Mouse (Mus musculus) heart, postnatal 36 days (tissue): ENCODE results near the gene Gps2. TPM values are rescaled to one million over a fixed set of nuclear protein-coding genes. Genes with fewer than 3 reads are reported as not detected.

Source experiments
- DNase-seq, 2 experiments: peaks; one replicate each; pipeline ENCODE4 v3.0.0; 2021 to 2022
- intact Hi-C: fragments of 180-260 bp; cut with DNase I; formaldehyde crosslinking; loops from one replicate; pipeline ENCODE4 v1.15.1; 2025
- total RNA-seq, 2 experiments: library from RNA; stranded (reverse); gene quantifications; 2 replicates each; pipeline ENCODE4 v1.2.3; 2021

Gene Gps2
- total RNA-seq, 2 experiments from 2014 or later: 28.2 to 32.1 TPM

DNA sequence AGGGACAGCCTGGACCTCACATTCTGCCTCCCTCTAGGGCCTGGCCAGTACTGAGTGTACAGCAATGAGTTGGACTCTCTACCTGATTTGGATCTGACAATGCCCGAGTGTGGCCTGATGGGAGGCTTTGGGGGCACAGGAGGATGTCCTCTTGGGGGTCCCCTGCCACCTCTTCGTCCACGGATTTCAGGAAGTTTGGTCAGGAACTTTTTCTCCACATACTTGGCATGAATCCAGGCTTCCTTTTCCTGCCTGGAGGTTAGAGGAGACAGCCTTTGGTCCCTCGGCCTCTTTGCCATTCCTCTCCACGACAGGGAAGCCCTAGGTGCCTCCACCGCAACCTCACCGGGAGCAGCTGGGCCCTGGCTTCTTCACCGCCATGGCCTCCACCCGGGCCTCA is 29.4 kb upstream of the Gps2 start:
- intact Hi-C loops: no loop called here
- DNase-seq: no peak

DNA sequence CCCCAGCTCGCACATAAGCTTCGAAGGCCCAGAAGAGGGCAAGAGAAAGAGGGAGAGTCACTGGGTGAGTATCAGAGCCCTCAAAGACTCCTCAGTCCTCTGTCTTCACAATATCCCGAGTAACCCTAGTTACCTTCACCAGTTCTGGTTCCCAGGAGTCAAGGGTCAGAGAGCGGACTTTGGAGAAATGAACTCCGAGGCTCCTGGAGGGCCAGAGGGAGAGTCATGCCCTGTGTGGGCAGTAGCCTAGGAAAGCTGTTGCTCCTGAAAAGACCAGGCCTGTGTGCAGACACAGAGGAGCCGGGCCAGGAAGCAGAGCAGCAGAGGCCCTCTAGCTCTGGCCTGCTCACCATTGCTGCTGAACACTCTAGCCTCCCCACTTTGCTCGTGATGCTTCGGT is 29.0 kb upstream of the Gps2 start:
- no peak for DNase-seq
- intact Hi-C loops: no loop called here

DNA sequence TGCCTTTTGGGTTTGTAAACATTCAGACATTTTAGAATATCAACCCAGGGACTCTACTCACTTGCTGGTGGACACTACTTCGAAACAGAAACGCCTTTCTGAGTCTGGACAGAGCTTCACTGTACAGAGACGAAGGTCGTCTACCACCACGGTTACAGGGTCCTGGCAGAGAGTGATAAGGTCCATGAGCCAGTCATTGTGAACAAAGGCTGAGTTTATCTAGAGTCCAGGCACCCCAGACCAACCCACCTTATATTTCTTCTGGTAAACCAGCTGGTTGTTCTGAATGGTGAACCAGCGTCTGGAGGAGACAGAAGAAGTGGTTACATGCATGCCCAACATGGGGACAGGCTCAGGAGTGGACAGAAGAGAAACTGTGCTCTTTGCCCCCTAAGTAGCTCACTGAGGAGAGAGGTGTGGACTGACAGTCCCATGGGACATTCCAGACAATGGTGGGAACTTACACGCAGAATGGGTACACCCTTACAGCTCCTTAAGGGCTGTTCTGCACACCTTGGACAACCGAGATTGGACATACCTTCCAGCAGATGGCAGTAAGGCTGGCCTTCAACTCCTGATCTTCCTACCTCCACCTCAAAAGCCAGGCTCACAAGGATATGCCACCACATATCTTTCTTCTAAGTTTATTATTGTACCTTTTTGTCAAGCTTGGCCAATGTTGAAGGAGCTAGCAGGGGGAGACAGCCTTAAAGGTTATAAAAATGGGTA is 26.6 kb upstream of the Gps2 start:
- no peak for DNase-seq
- intact Hi-C loops: no loop called here

DNA sequence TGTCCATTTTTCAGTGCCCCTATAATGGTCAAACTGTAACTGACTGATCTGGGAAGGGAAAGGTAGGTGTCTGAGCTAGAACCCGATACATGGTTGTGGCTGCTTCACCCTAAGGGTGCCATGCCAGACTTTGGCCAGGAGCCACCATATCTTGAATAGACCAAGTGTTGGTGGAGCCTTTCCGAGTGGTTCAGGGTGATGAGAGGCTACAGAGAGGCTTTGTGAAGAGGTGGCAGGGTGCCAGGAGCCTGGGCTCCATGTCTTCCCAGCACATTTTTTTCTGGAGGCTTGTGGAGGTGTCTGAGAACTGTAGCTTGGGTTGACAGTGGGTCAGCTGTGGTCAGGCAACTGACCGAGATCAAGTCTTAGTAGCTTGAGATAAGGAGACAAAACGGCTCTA is 22.2 kb upstream of the Gps2 start:
- no peak for DNase-seq
- intact Hi-C loops: no loop called here

DNA sequence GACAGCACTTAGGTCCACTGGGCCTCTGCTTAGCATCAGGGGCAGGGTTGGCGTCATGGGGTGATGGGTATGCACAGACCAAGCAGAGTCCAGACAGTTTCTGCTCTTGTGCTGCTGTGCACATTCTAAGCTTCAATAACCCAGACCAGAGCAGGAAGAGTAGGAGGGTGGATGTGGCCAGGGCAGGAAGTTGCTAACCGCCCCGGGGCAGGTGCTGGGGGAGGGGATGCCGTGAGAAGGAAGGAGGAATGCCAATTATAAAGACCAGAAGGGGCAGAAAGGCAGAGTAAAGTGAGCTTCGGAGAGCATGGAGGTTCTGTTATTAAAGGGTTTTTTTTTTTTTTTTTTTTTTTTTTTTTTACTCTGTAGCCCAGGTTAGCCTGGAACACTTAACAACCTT is 19.0 kb upstream of the Gps2 start:
- intact Hi-C loops: no loop called here

DNA sequence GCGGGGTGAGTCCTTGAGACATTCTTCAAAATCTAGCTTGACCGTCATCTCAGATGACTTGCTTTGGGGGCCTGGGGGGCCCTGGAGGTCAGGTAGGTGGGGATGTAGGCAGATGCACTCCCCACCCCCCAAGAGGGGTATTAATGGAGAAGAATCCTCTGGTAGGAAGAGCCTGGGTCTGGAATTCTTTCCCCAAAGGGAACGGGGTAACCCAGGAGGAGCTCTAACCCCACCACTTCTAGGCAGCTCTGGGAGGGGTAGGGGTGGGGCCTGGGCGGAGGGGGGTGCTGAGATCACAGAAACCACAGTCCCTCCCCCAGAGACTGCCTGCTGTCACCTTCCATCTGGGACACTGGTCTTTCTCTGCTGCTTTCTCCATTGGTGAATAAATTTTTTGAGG is 18.4 kb upstream of the Gps2 start, which contains the start of gene Acap1:
Acap1 (minus strand) TSS at position 249 of the 400 bp plus-strand sequence.
- intact Hi-C loops: no loop called here
- no peak for DNase-seq

More for the DNA sequence above, 19.0 kb upstream of the Gps2 start:
- no peak for DNase-seq

DNA sequence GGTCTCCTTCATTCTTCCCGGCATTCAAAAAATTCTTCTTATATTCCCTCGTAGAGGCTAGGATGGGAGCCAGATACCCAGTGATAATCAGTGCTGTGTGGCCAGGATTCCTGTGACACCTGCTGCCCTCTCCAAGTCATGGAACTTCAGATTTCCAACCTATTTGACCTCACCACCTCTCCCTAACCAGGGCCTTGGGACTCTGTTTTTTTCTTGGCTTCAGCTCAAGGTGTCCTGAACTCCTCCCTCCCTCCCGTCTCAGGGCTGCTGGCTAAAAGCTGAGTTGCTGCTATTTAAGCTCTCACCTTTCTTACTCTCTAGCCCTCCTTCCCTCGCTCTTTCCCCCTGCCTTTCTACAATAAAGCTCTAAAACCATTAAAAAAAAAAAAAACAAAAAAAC is 13.8 kb upstream of the Gps2 start:
- no peak for DNase-seq
- intact Hi-C loops: no loop called here

DNA sequence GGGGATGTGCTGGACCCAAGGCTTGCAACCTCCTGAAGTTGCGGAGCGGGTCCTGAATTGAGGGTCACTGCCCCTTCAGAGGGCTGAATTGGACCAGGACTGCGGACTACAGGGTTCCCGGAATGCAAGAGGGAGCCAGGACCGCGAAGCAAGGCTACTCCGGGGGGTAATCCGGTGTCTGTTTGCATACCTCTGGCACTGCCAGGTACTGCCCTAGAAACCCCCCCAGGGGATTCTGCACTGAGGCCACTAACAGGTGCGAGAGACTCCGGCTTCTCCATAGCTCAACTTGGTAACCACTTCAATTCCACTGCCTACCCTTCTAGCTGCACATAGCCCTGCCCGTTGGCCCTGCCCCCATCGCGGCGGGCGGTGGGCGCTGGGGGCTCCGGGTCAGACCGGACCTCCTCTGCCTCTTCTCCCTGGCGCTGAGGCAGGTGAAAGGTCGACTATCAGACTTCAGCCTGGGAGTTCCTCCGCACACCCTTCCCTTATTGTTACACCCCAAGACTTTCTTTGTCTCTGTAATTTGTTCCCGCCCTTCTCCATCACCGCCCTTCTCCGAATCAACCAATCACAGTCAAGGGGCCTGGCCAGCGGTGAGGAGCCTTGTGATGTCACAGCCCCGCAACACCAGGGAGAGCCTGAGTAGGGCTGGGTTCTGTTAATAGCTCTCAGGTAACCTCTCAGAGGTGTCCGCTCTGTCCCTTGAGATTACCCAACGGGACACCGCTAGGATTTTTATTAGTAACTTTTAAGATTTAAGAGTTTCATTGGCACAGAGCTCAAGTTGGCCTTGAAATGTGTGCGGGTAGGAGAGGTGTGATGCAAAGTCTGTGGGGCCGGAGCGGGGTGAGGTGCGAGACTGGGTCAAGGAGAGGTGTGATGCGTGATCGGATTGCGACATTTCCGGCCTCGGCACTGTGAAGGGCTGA is 12.9 kb upstream of the Gps2 start, which contains the start of the genes 2810408A11Rik and Neurl4:
2810408A11Rik (minus strand) TSS at position 517 of the 935 bp plus-strand sequence.
Neurl4 (plus strand) TSS at position 602 of the 935 bp plus-strand sequence.
- intact Hi-C loops: no loop called here
- peak; percentile 83 to 86 for DNase-seq

DNA sequence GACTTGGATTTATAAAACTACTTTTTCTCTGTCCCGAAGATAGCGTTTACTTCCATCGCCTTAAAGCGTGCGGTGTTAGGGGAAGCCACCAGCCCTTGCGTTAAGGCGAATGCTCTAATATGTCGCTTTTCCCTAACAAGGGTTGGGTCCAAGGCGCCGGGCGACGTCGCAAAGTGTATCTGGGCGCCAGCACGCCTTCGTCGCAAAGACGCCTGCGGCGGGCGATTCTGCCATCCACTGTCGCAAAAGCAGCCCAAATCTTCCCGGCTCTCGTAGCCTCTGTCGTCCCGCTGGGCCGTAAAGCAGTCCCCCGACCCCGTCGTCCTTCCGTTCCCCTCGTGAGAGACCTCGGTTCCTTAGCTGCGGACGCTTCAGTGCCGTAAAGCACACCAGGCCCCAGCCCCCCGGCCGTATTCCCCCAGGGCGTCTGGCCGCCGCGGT is 12.3 kb upstream of the Gps2 start:
- peak; percentile 91 for DNase-seq
- intact Hi-C loops: no loop called here

DNA sequence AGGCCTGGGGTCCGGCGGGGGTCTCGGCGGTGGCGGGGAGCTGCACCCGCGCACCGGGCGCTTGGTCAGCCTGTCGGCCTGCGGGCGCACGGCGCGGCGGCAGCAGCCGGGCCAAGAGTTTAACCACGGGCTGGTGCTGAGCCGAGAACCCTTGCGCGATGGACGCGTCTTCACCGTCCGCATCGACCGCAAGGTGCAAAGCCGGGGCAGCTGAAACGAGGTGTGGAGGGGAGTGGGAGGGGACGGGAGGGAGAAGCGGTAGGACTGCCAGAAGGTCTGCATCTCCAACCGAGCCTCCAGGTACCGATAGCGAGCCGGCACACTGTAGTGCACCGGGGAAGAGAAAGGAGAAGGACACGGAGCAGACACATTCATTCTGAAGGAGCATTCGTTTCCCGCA is 11.7 kb upstream of the Gps2 start:
- intact Hi-C loops: loop anchor here (2.0 kb wide), 1 partner anchor 17 kb away; no protein-coding TSS in a partner anchor
- DNase-seq: no peak

DNA sequence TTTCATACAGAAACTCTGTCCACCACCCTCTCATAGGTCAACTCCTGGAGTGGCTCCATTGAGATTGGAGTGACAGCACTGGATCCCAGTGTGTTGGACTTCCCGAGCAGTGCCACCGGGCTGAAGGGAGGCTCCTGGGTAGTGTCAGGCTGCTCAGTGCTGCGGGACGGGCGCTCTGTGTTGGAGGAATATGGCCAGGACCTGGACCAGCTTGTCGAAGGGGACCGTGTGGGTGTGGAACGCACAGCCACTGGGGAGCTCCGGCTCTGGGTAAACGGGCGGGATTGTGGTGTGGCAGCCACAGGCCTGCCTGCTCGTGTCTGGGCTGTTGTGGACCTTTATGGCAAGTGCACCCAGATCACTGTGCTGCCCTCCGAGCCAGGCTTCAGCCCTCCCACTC is 10.7 kb upstream of the Gps2 start:
- intact Hi-C loops: loop anchor here (2.0 kb wide), 1 partner anchor 16 kb away; no protein-coding TSS in a partner anchor
- DNase-seq: no peak

DNA sequence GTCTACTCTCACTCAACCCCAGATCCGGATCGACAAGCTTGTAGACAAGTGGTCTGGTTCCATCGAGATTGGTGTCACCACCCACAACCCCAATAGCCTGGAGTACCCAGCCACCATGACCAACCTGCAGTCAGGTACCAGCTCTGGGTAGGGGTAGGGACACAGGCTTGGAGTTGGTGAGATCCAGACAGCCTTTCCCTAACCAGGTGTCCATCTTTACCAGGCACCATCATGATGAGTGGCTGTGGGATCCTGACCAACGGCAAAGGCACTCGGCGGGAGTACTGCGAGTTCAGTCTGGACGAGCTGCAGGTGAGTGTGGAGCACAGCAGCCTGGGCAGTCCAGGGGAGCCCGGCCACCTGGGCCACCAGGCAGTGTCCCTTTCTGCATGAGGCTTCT is 9.4 kb upstream of the Gps2 start:
- intact Hi-C loops: no loop called here

DNA sequence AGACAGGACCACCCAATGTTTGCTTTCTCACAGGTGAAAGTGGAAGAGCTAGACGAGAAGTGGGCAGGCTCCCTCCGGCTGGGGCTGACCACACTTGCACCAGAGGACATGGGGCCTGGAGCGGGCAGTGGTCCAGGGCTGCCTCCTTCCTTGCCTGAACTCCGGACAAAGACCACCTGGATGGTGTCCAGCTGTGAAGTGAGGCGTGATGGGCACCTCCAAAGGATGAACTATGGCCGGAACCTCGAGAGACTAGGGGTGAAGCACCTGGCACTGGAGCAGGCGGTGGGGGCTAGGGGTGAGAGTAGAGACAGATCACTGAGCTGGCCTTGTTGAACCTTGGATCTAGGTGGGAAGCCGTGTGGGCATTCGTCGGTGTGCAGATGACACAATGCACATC is 5.0 kb upstream of the Gps2 start:
- intact Hi-C loops: no loop called here
- DNase-seq: no peak

More for the DNA sequence above, 9.4 kb upstream of the Gps2 start:
- DNase-seq: no peak

DNA sequence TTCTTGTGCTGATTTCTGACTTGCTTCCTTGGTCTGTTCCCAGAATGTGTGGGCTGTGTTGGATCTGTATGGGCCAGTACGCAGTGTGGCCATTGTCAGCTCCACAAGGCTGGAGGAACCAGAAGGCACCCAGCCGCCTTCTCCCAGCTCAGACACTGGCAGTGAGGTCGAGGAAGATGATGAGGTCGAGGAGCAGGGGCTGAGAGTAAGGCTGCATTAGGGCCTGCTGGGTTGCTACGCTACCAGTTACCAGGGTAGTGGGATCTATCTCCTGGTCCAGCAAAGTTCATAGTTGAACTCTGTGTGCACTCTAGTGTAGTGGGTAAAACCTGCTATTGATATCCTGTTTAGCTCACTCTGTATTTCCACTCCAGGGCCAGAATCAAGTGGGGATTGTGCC is 4.5 kb upstream of the Gps2 start:
- no peak for DNase-seq
- intact Hi-C loops: no loop called here

DNA sequence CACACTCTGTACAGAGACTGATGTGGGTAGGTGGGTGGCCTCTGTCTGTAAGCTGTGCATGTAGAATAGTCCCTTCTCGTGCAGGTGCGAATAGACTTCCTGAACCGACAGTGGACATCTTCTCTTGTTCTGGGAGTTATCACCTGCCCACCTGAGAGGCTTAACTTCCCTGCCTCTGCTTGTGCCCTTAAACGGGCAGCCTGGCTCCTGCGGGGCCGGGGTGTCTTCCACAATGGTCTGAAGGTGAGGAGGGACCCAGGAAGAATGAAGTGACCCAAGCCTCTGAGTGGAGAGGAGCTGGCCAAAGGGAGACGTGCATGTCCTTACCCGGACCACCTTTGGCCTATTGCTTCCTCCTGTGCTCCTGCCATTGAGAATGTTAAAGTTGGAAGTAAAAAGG is 3.5 kb upstream of the Gps2 start:
- intact Hi-C loops: no loop called here
- DNase-seq: no peak

DNA sequence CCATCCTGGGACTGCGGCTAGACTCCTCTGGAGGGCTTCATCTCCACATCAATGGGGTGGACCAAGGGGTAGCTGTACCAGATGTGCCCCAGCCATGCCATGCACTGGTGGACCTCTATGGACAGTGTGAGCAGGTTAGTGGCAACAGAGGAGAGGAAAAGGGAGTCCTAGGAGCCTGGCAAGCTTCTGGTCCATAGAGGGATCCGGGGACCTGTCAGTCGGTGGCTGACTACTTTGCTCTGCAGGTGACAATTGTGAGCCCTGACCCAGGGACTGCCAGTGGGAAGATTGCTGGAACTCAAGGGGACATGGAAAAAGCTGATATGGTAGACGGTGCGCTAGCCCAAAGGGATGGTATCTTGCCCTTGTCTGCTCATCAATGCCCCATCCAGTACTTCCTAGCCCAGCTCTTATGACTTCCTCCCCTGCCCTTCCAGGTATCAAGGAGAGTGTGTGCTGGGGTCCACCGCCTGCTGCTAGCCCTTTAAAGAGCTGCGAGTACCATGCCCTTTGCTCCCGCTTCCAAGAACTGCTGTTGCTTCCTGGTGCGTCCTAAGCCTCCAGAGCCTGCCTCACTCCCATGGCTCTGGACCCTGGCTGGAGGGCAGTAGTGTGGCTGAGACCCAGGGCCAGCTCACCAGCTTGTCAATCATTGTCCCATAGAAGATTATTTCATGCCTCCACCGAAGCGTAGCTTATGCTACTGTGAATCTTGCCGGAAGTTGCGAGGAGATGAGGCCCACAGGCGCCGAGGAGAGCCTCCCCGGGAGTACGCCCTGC is 2.7 kb upstream of the Gps2 start:
- intact Hi-C loops: no loop called here

DNA sequence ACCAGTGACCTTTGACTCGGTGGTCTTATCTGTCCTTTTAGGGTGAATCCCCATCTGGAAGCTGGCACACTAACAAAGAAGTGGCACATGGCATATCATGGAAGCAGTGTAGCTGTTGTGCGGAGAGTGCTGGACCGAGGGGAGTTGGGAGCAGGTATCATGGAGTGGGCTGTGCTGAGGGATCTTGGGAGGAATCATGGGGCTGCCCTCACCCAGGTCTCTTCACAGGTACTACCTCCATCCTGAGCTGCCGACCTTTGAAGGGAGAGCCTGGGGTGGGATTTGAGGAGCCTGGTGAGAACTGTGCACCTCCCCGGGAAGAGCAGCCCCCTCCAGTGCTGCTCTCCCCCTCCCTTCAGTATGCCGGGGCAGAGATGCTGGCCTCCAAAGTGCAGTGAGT is 2.0 kb upstream of the Gps2 start:
- intact Hi-C loops: no loop called here
- no peak for DNase-seq

More for the DNA sequence above, 2.7 kb upstream of the Gps2 start:
- no peak for DNase-seq

DNA sequence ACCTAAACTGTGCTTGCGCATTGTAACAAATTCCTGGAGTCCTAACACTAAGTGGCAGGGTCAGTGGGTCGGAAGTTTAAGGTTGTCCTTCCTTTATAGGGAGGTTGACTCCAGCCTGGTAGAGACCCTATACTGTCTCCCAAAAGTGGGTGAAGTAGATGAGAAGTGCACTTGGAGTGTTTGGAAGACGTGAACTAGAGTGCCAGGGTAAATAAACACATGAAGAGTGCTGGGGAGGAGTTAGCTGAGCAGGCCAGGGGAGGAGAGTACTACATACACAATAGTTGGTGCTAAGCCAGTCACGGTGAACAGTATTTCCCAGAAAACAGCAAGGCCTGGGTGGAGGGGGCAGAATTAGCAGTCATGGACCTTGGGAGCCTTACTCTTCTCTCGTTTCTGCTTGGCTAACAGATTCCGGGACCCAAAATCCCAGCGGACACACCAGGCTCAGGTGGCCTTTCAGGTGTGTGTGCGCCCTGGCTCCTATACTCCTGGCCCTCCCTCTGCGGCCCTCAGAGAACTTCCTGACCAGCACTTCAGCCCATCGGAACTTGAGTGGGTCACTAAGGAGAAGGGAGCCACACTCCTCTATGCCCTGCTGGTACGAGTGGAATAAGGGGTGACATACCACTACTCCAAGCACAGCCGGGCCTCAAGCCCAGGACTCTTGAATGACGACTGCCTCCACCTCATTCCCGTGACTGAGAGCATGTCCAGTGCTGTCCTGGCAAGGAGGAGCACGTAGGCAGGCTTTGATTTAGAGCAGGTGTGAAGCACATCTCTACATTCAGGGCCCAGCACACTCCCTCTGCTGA is 765 bp upstream of the Gps2 start:
- intact Hi-C loops: no loop called here

DNA sequence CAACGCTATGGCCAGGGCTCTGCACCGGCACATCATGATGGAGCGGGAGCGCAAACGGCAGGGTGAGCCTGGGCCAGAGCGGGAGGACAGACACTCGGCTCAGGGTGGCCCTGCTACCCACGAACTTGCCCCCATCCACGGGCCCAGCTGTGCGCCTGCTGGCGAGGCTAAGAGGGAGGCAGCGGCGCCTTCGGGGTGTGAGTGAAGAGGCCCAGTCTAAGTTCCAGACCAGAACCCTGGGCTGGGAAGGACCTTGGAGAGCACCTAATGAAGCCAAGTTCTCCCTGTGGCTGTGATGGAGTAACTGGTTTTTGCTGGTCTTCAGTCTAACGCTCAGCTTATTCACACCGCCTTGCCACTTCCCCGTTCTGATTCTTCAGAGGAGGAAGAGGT is 680 bp downstream of the Gps2 start:
- no peak for DNase-seq
- intact Hi-C loops: no loop called here

More for the DNA sequence above, 765 bp upstream of the Gps2 start:
- DNase-seq: no peak

DNA sequence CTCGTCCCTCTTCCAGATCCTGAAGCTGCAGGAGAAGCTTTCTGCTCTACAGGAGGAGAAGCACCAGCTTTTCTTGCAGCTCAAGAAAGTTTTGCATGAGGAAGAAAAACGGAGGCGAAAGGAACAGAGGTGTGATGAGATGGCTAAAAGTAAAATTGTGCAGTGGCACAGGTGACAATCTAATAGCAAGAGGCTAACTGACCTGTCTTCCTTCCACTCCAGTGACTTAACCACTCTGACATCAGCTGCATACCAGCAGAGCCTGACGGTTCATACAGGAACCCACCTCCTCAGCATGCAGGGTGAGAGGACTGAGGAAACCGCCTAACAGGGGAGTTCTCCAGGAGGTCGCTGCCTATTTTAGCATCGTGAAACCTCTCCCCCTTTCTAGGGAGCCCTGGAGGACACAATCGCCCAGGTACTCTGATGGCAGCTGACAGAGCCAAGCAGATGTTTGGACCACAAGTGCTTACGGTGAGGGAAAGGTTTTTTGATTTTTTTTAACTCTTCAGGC is 1.3 kb downstream of the Gps2 start:
- intact Hi-C loops: no loop called here

More for the DNA sequence above, 1.3 kb downstream of the Gps2 start:
- DNase-seq: no peak
